Mouse (Mus musculus): ENCODE measurements around the gene Tbc1d9. TPM values are rescaled to one million over a fixed set of nuclear protein-coding genes. Genes with fewer than 3 reads are reported as not detected.
A peak's percentile ranks its signal among the peaks of the same experiment; 100 is the strongest.

Gene Tbc1d9
- total RNA-seq (2014; rRNA removed), result 128 and 135 TPM in 2 replicates
- polyA plus RNA-seq (2015; fragmentation: Nextera tagmentation; extraction: Ambion mirVana), result 16.7 and 18.6 TPM in 2 replicates

DNA sequence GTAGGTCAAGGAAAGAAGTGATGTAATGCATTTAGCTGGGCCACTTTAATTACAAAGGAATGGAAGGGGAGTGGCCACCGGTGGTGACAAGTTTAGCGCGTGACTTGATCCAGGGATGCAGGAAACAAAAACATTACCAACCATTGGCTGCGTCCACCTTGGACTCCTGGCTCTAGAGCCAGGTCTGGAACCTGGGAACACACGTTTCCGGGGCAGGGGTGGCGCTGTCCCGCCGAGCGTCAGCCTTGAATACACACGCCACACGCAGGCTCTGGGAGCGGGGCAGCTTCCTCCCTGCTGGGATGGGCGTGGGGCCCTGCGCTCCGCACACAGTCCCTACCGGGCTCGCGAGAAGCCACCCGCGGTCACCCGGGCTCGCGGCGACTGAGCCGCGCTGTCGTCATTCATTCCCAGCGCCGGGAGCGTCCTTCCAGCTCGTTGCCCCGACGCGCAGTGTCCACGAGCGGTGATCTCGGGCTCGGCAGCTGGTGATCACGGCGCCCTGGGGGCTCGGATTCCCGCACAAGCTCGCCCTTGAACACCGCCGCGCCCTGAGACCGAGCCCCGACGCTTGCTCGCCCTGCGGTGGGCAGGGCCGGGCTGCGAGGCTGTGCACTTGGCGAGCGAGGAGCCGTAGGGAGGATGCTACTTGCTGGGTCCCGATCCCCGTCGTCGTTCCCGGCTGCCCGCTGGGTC, at the start of gene Tbc1d9:
Gene Tbc1d9 (plus strand): TSS at position 118 of the 696 bp plus-strand sequence.
- Histone ChIP-seq H3K4me2 (ENCODE audit: low read depth, low read length, poor library complexity, severe bottlenecking) (peak within 1 kb of the TSS; percentile 66), H3K4me3 (ENCODE audit: low read depth, low read length) (peak within 1 kb of the TSS; percentile 96), H3K9me3 (ENCODE audit: low read length) (no peaks in the 10 kb centered on the region), H3K27ac (ENCODE audit: low read depth, low read length) (peak within 1 kb of the TSS; percentile 94), H3K36me3 (ENCODE audit: insufficient read depth, low read length) (no peaks in the 10 kb centered on the region), H3K27me3 (ENCODE audit: insufficient read depth, low read length) (no peaks in the 10 kb centered on the region), H3K9ac (replicated peaks; ENCODE audit: low read length, poor library complexity, severe bottlenecking) (peak within 1 kb of the TSS; percentile 99), H3K4me1 (ENCODE audit: insufficient read depth, low read length) (peaks cover 12% of the 10 kb centered on the region; the same call in 1 of the 2 replicates)
- DNase-seq (ENCODE audit: low spot score) (peak; percentile 90), ATAC-seq (ENCODE audit: low FRiP score) (peak; percentile 90)
- whole genome bisulfite sequencing, result under 1% methylated on average over 57 of the region's 63 CpGs
- TF ChIP-seq CTCF (IDR thresholded peaks at IDR 0.05), result peak; percentile 66

- Histone ChIP-seq H3K4me2 (ENCODE audit: low read depth, low read length, poor library complexity, severe bottlenecking) (no peak overlapping the region), H3K9ac (replicated peaks; ENCODE audit: low read length, poor library complexity, severe bottlenecking) (no peak overlapping the region), H3K4me3 (ENCODE audit: low read depth, low read length) (no peak overlapping the region), H3K27me3 (ENCODE audit: insufficient read depth, low read length) (no peaks in the 10 kb centered on the region), H3K4me1 (ENCODE audit: insufficient read depth, low read length) (no peaks in the 10 kb centered on the region), H3K36me3 (ENCODE audit: insufficient read depth, low read length) (no peaks in the 10 kb centered on the region), H3K27ac (ENCODE audit: low read depth, low read length) (no peak overlapping the region), H3K9me3 (ENCODE audit: low read length) (no peaks in the 10 kb centered on the region)
- no peak for ATAC-seq (ENCODE audit: low FRiP score)
- no peak for TF ChIP-seq CTCF (IDR thresholded peaks at IDR 0.05)
- 55% methylated on average over 2 of the region's 2 CpGs for WGBS
- no peak for DNase-seq (ENCODE audit: low spot score)
These were observed 30.1 kb upstream of the Tbc1d9 start for GRCm38 (mm10) chr8:83135086-83135485.

- no peak overlapping the region for H3K9ac ChIP-seq (replicated peaks; ENCODE audit: low read length, poor library complexity, severe bottlenecking)
- H3K4me3 ChIP-seq (ENCODE audit: low read depth, low read length), result no peak overlapping the region
- 68% methylated on average over 1 of the region's 1 CpGs for WGBS
- H3K27ac ChIP-seq (ENCODE audit: low read depth, low read length), result no peak overlapping the region
- TF ChIP-seq CTCF (IDR thresholded peaks at IDR 0.05), result no peak
- H3K27me3 ChIP-seq (ENCODE audit: insufficient read depth, low read length), result no peaks in the 10 kb centered on the region
- DNase-seq (ENCODE audit: low spot score), result no peak
- no peak overlapping the region for H3K4me2 ChIP-seq (ENCODE audit: low read depth, low read length, poor library complexity, severe bottlenecking)
- H3K9me3 ChIP-seq (ENCODE audit: low read length), result no peaks in the 10 kb centered on the region
- no peak for ATAC-seq (ENCODE audit: low FRiP score)
- no peaks in the 10 kb centered on the region for H3K4me1 ChIP-seq (ENCODE audit: insufficient read depth, low read length)
- H3K36me3 ChIP-seq (ENCODE audit: insufficient read depth, low read length), result no peaks in the 10 kb centered on the region
These were observed 25.1 kb upstream of the Tbc1d9 start for GRCm38 (mm10) chr8:83140068-83140467.

DNA sequence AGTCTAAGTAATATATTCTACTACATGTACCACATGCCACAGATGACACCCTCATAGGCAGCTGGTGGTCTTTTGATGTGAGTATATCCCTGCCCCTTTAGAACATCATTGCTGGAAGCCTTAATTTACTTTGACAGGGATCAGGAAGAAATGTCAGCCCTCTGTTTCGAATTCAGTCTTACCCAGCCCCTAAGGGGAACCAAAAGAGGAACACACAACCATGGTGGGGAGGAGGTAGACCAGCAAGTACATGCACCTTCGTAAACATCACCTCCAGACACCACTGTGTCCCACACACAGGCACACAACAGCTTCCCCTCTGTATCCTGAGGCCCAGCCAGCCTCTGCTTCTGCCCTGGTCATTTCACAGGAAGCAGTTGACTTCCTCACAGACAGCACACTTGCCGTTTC, 24.4 kb upstream of the Tbc1d9 start:
- DNase-seq (ENCODE audit: low spot score), result no peak
- H3K4me2 ChIP-seq (ENCODE audit: low read depth, low read length, poor library complexity, severe bottlenecking), result no peak overlapping the region
- H3K27me3 ChIP-seq (ENCODE audit: insufficient read depth, low read length), result no peaks in the 10 kb centered on the region
- no peaks in the 10 kb centered on the region for H3K9me3 ChIP-seq (ENCODE audit: low read length)
- H3K9ac ChIP-seq (replicated peaks; ENCODE audit: low read length, poor library complexity, severe bottlenecking), result no peak overlapping the region
- no peak for ATAC-seq (ENCODE audit: low FRiP score)
- H3K4me1 ChIP-seq (ENCODE audit: insufficient read depth, low read length), result no peaks in the 10 kb centered on the region
- no peak for TF ChIP-seq CTCF (IDR thresholded peaks at IDR 0.05)
- H3K4me3 ChIP-seq (ENCODE audit: low read depth, low read length), result no peak overlapping the region
- H3K36me3 ChIP-seq (ENCODE audit: insufficient read depth, low read length), result no peaks in the 10 kb centered on the region
- 62% methylated on average over 3 of the region's 3 CpGs for WGBS
- H3K27ac ChIP-seq (ENCODE audit: low read depth, low read length), result no peak overlapping the region

GRCm38 (mm10) chr8:83141358-83141757, 23.8 kb upstream of the Tbc1d9 start:
- Histone ChIP-seq H3K4me2 (ENCODE audit: low read depth, low read length, poor library complexity, severe bottlenecking) (no peak overlapping the region), H3K4me1 (ENCODE audit: insufficient read depth, low read length) (no peaks in the 10 kb centered on the region), H3K36me3 (ENCODE audit: insufficient read depth, low read length) (no peaks in the 10 kb centered on the region), H3K27me3 (ENCODE audit: insufficient read depth, low read length) (no peaks in the 10 kb centered on the region), H3K27ac (ENCODE audit: low read depth, low read length) (no peak overlapping the region), H3K9ac (replicated peaks; ENCODE audit: low read length, poor library complexity, severe bottlenecking) (no peak overlapping the region), H3K9me3 (ENCODE audit: low read length) (no peaks in the 10 kb centered on the region), H3K4me3 (ENCODE audit: low read depth, low read length) (no peak overlapping the region)
- ATAC-seq (ENCODE audit: low FRiP score), result no peak
- TF ChIP-seq CTCF (IDR thresholded peaks at IDR 0.05), result no peak
- no peak for DNase-seq (ENCODE audit: low spot score)
- WGBS, result 84% methylated on average over 5 of the region's 5 CpGs

DNA sequence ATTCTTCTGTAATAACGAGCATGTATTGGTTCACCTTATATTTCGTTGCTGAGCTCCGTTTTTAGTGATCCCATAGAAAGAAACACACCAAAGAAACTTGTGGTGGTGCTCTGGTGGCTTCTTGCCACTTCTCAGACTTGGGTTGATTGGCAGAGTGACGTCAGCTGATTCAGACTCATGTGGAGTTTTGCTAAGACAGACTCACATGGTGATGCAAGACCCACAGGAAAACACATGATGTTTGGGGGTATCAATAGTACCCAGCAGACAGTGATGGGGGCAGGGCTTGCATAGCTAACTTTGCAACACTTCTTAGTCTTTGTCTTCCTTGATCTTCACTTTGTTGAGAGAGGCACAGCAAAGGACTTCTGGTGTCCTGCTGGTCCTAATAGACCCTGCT, 20.6 kb upstream of the Tbc1d9 start:
- no peak for ATAC-seq (ENCODE audit: low FRiP score)
- Histone ChIP-seq H3K36me3 (ENCODE audit: insufficient read depth, low read length) (no peaks in the 10 kb centered on the region), H3K4me2 (ENCODE audit: low read depth, low read length, poor library complexity, severe bottlenecking) (no peak overlapping the region), H3K4me1 (ENCODE audit: insufficient read depth, low read length) (no peaks in the 10 kb centered on the region), H3K9ac (replicated peaks; ENCODE audit: low read length, poor library complexity, severe bottlenecking) (no peak overlapping the region), H3K9me3 (ENCODE audit: low read length) (no peaks in the 10 kb centered on the region), H3K27ac (ENCODE audit: low read depth, low read length) (no peak overlapping the region), H3K4me3 (ENCODE audit: low read depth, low read length) (no peak overlapping the region), H3K27me3 (ENCODE audit: insufficient read depth, low read length) (no peaks in the 10 kb centered on the region)
- WGBS, result 90% methylated on average over 4 of the region's 4 CpGs
- no peak for TF ChIP-seq CTCF (IDR thresholded peaks at IDR 0.05)
- DNase-seq (ENCODE audit: low spot score), result no peak

Data from midbrain, postnatal 0 days (tissue).